Mouse (Mus musculus) neural tube, embryonic 11.5 days (tissue): ENCODE measurements around the gene Pstk. TPM values are rescaled to one million over a fixed set of nuclear protein-coding genes. Genes with fewer than 3 reads are reported as not detected.
A peak's percentile ranks its signal among the peaks of the same experiment; 100 is the strongest.

Experiments used
- ATAC-seq: fragments of 200-750 bp; cut with Nextera tagmentation; 2 replicates; pipeline ENCODE4 v1.8.0; 2017; ENCODE audit warnings: moderate number of reproducible peaks, mild to moderate bottlenecking, moderate TSS enrichment, moderate library complexity; ENCODE audit not compliant: insufficient read depth, low FRiP score, low TSS enrichment
- DNase-seq: peaks from one replicate; pipeline ENCODE4 v3.0.0-alpha.2; 2015; ENCODE audit warnings: low spot score
- H3K27ac ChIP-seq: fragments of 300-500 bp; sonication (generic); 2 replicates; pipeline ENCODE4 v1.5.1; 2014; ENCODE audit warnings: low read depth, mild to moderate bottlenecking, low read length
- H3K27me3 ChIP-seq: fragments of 300-500 bp; sonication (generic); 2 replicates; pipeline ENCODE4 v1.6.1; 2014; ENCODE audit warnings: mild to moderate bottlenecking, low read length, mixed read lengths; ENCODE audit not compliant: control insufficient read depth, insufficient read depth
- H3K36me3 ChIP-seq: fragments of 300-500 bp; sonication (generic); 2 replicates; pipeline ENCODE4 v1.6.1; 2014; ENCODE audit warnings: mild to moderate bottlenecking, low read length, moderate library complexity, mixed read lengths; ENCODE audit not compliant: control insufficient read depth, insufficient read depth
- H3K4me1 ChIP-seq: fragments of 300-500 bp; sonication (generic); 2 replicates; pipeline ENCODE4 v1.6.1; 2014; ENCODE audit warnings: low read length, mixed read lengths; ENCODE audit not compliant: control insufficient read depth, insufficient read depth
- H3K4me2 ChIP-seq: fragments of 300-500 bp; sonication (generic); 2 replicates; pipeline ENCODE4 v1.6.1; 2014; ENCODE audit warnings: low read depth, mild to moderate bottlenecking, moderate library complexity
- H3K4me3 ChIP-seq: fragments of 300-500 bp; sonication (generic); 2 replicates; pipeline ENCODE4 v1.5.1; 2014; ENCODE audit warnings: low read depth, low read length
- H3K9ac ChIP-seq: fragments of 300-500 bp; sonication (generic); 2 replicates; pipeline ENCODE4 v1.6.1; 2014; ENCODE audit warnings: mild to moderate bottlenecking, low read length
- H3K9me3 ChIP-seq: fragments of 300-500 bp; sonication (generic); 2 replicates; pipeline ENCODE4 v1.6.1; 2016; ENCODE audit warnings: low read length; ENCODE audit not compliant: control insufficient read depth
- WGBS: fragments of 180-500 bp; shearing (Covaris S2); extraction: QIAGEN DNeasy Blood & Tissue Kit; methylation state at CpG from one replicate; pipeline ENCODE4 v1.1.7; 2014; 5-methylcytosine and 5-hydroxymethylcytosine counted together
- polyA plus RNA-seq: library from polyadenylated mRNA; unstranded; fragments of >200 nt; fragmentation: Nextera tagmentation; extraction: Ambion mirVana; gene quantifications from 2 replicates; pipeline ENCODE4 v1.2.1, GENCODE M21; 2014

Pstk gene
- polyA plus RNA-seq: 48.6 and 53.9 TPM in 2 replicates

DNA sequence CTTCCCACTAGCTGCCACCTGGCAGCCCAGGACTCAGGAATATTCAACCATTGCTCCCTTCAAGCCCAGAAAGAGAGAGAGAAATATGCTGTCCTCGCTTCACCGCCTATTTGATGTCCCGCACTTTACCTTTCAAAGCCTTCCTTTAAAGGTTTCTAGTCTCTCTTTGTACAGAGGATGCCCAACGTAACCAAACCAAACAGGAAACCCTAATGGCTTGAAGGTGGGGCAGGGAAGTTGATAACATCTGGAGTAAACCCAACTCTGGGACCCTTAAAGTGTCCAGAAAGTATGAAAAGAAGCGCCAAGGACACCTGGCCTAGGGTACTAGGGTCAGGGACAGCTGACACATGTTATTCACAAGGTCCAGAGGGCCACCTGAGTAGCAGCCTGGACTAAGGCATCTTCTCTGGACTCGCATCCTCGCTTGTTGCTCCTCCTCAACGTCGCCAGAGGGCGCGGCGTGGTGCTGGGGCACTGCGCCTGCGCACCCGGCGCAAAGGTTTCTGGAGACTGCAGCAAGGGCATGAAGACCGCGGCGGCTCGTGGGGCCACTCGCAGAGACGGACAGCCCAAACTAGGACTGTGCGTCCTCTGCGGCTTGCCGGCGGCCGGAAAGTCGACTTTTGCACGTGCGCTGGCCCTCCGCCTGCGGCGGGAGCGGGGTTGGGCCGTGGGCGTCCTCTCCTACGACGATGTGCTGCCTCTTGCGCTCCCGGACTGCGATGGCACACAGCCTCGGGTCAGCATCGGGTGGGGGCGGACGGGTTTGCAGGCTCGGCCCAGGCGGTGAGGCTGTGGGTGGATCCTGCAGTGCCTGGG lies at the start of gene Pstk:
Gene Pstk (plus strand): TSS at position 494 of the 822 bp plus-strand sequence.
- no peaks in the 10 kb centered on the region for H3K9me3 ChIP-seq
- WGBS: 5% methylated on average over 47 of the region's 47 CpGs
- DNase-seq (peak; percentile 94), ATAC-seq (peak; percentile 85)
- no peaks in the 10 kb centered on the region for H3K36me3 ChIP-seq
- peak within 1 kb of the TSS; percentile 53 for H3K4me3 ChIP-seq
- H3K4me2 ChIP-seq: peak within 1 kb of the TSS; percentile 68
- peak within 1 kb of the TSS; percentile 77 for H3K9ac ChIP-seq
- H3K27me3 ChIP-seq: no peaks in the 10 kb centered on the region
- peaks cover 5% of the 10 kb centered on the region; the same call in 1 of the 2 replicates for H3K4me1 ChIP-seq
- H3K27ac ChIP-seq: peak within 1 kb of the TSS; percentile 71

DNA sequence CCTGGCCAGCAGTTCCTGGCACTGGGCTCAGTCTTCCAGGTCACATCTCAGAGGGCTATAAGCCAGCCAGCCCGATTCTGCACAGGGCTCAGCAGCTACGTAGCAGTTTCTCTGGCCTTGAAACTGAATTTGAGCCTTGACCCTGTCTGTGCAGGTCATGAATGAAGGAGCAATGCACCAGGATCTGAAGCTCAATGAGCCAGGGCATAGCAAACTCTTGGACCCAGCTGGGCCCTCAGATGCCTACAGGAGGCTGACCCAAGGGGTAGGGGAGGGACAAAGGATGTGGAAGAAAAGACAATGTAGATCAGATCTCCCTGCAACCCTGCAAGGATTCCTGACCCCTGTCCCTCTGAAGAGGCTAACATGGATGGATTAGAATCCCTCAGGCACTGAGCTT lies 48.7 kb upstream of the Pstk start, which contains the start of gene Cuzd1:
Gene Cuzd1 (minus strand): TSS at position 101 of the 400 bp plus-strand sequence.
- whole genome bisulfite sequencing: 81% methylated on average over 2 of the region's 2 CpGs
- ATAC-seq (no peak), DNase-seq (no peak)
- no peak within 1 kb of the TSS for H3K4me2 ChIP-seq
- no peak within 1 kb of the TSS for H3K4me3 ChIP-seq
- H3K27ac ChIP-seq: no peak within 1 kb of the TSS
- no peak within 1 kb of the TSS for H3K9ac ChIP-seq
- no peaks in the 10 kb centered on the region for H3K4me1 ChIP-seq
- H3K27me3 ChIP-seq: no peaks in the 10 kb centered on the region
- no peaks in the 10 kb centered on the region for H3K9me3 ChIP-seq
- H3K36me3 ChIP-seq: no peaks in the 10 kb centered on the region

DNA sequence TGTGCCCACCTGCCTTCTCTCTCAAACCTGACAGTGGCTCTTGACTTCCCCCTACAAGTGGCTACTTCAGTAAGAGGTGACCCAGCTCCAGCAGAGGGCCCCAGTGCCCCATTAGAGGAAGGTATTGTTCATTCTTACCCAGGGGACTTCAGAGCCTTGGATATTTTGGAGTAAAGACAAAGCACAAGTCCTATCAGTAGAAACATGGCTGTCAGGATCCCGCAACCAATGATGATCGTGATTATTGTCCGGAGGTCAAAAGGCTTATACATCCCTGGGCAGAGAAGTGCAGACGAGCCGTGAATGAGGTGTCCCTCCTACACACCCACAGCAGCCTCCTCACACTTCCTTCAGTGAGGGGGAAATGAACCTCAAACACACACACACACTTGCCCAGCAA lies 43.9 kb upstream of the Pstk start:
- H3K9ac ChIP-seq: no peak overlapping the region
- 92% methylated on average over 5 of the region's 5 CpGs for WGBS
- H3K9me3 ChIP-seq: no peaks in the 10 kb centered on the region
- no peak overlapping the region for H3K27ac ChIP-seq
- ATAC-seq (no peak), DNase-seq (no peak)
- no peaks in the 10 kb centered on the region for H3K36me3 ChIP-seq
- no peak overlapping the region for H3K4me3 ChIP-seq
- H3K27me3 ChIP-seq: no peaks in the 10 kb centered on the region
- no peaks in the 10 kb centered on the region for H3K4me1 ChIP-seq
- H3K4me2 ChIP-seq: no peak overlapping the region

DNA sequence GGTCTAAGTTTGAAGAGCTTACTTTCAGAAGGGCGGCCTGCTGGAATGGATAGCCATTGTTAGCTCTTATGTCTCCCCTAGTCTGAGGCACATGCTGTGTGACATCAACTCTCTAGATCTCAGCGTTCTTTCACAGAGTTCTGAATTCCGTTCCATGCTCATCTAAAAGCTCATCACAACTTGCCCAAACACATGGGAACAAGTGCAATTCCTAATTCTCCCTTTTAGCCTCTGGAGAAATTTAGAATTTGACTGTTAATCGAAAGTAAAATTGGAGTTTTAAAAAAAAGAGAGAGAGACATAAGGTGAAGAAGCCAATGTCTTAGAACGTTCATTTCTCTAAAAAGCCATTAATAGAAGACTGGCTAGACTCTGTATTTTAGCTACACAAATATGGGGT lies 41.5 kb upstream of the Pstk start, which contains the start of gene Fam24b:
Gene Fam24b (minus strand): TSS at position 101 of the 400 bp plus-strand sequence.
- WGBS: 94% methylated on average over 5 of the region's 5 CpGs

DNA sequence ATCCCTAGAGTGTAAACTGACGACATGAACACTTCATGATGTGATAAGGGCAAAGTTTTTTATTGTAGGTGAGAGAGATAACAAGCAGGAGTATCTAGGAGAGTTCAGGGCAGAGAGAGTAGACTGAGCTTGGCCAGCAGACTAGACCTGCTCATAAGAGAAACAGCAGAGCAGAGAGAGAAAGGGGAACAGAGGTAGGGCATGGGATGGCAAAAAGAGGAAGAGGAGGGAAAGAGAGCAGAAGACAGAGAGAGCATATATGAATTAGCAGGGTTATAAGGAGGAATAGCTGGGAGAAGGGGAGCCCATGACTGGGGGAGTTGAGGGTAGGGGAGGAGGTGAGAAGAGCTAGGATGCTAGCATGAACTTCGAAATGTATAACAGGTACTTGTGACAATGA lies 39.3 kb upstream of the Pstk start:
- WGBS: 78% methylated on average over 2 of the region's 2 CpGs
- no peaks in the 10 kb centered on the region for H3K9me3 ChIP-seq
- H3K27ac ChIP-seq: no peak overlapping the region
- no peak overlapping the region for H3K9ac ChIP-seq
- ATAC-seq (no peak), DNase-seq (no peak)
- no peak overlapping the region for H3K4me2 ChIP-seq
- no peaks in the 10 kb centered on the region for H3K4me1 ChIP-seq
- H3K36me3 ChIP-seq: no peaks in the 10 kb centered on the region
- no peak overlapping the region for H3K4me3 ChIP-seq
- H3K27me3 ChIP-seq: no peaks in the 10 kb centered on the region

More for the DNA sequence above, 41.5 kb upstream of the Pstk start, which contains the start of gene Fam24b:
- DNase-seq: no peak
- no peak for ATAC-seq
- Histone ChIP-seq H3K27me3 (no peaks in the 10 kb centered on the region), H3K4me1 (no peaks in the 10 kb centered on the region), H3K27ac (no peak within 1 kb of the TSS), H3K9ac (no peak within 1 kb of the TSS), H3K4me3 (no peak within 1 kb of the TSS), H3K4me2 (no peak within 1 kb of the TSS), H3K9me3 (no peaks in the 10 kb centered on the region), H3K36me3 (no peaks in the 10 kb centered on the region)

DNA sequence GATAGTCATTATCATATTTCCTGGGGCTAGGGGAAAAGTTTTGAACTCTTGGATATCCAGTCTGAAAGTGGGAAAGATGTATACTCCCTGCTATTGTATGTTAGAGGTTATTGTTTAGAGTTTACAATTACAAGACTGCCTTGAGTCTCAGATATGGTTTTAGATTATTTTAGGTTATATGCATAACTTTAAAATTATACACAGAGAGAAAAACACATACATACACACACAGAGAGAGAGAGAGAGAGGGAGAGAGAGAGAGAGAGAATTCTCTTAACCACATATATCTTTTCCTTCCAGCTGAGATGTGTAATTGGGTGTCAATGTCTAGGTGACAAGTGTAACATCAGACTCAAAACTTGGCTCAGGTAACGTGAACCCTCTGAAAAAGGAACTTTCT lies 37.4 kb upstream of the Pstk start, which contains the start of gene Fam24a:
Gene Fam24a (plus strand): TSS at position 301 of the 400 bp plus-strand sequence.
- ATAC-seq: no peak
- Histone ChIP-seq H3K27ac (no peak within 1 kb of the TSS), H3K9me3 (no peaks in the 10 kb centered on the region), H3K36me3 (peaks cover 2% of the 10 kb centered on the region; the same call in 1 of the 2 replicates), H3K27me3 (no peaks in the 10 kb centered on the region), H3K4me2 (no peak within 1 kb of the TSS), H3K4me3 (no peak within 1 kb of the TSS), H3K4me1 (no peaks in the 10 kb centered on the region), H3K9ac (no peak within 1 kb of the TSS)
- no peak for DNase-seq
- WGBS: 51% methylated on average over 1 of the region's 1 CpGs

DNA sequence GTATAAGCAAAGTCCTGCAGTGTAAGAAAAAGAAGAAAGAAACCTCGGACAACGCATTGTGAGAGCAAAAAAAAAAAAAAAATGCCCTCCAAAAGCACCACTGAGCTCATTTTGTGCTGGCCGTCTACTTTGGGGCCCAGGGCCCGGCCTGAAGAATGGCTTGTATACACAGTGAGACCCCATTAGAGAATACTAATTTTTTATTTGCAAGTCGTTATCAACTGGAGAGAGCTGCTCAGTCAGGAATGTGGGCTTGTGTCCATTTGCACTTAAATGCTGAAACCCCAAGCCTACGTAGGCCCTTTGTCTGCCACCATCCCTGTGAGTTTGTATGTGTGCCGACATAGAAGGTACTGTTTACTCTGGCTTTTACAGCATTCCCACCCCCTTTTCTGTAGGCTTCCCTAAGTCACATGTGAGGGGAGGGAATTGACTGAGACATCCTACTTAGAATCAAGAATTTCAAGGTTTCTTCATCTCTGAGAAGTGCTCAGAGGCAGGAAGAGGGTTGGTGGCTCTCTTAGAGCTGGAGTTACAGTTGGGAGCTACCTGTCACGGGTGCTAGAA lies 33.4 kb upstream of the Pstk start:
- Histone ChIP-seq H3K27ac (no peak overlapping the region), H3K9ac (no peak overlapping the region), H3K27me3 (no peaks in the 10 kb centered on the region), H3K4me3 (no peak overlapping the region), H3K4me2 (no peak overlapping the region), H3K4me1 (no peaks in the 10 kb centered on the region), H3K36me3 (peaks cover 5% of the 10 kb centered on the region; the same call in 1 of the 2 replicates), H3K9me3 (no peaks in the 10 kb centered on the region)
- DNase-seq: no peak
- ATAC-seq: no peak
- 58% methylated on average over 8 of the region's 8 CpGs for WGBS

DNA sequence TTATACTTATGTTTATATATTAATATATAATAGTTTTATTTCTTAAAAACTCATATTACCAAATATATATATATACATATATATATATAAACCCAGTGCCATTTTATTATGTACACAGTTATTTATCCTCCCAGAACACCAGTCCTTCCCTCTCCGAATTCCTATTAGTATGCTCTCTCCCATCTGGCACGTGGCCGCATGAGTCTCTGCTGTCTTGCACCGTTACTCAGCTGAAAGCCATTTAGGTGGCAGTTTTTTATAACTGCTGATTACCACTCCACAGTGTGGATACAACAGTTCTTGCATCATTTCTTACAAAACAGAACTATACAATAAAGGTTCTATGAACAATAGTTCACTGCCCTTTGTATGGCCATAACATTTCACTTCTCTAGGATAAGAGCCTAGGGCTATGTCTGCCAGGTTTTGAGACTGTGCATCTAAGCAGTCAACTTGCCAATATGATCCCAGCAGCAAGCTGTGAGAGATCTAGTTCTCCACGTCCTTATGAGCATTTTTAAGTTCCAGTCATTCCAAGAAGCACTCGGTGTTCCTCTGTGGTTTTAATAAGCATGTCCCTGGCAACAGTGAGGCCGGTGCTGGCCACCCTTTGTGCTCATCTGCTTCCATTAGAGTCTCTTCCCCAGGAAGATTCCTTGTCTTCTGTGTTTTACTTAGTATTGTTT lies 24.9 kb upstream of the Pstk start:
- Histone ChIP-seq H3K9ac (no peak overlapping the region), H3K36me3 (peaks cover 3% of the 10 kb centered on the region; the same call in 1 of the 2 replicates), H3K9me3 (no peaks in the 10 kb centered on the region), H3K4me2 (no peak overlapping the region), H3K27me3 (no peaks in the 10 kb centered on the region), H3K4me3 (no peak overlapping the region), H3K27ac (no peak overlapping the region), H3K4me1 (no peaks in the 10 kb centered on the region)
- WGBS: 80% methylated on average over 7 of the region's 7 CpGs
- no peak for ATAC-seq
- no peak for DNase-seq
